Mouse (Mus musculus) lung, postnatal 4 days (tissue): Measurements from ENCODE around the gene Tmem176a.
"Not testable (repeated sequence)": the region's sequence is repeated elsewhere in the genome, so short reads cannot be mapped to it uniquely, and the experiment has no call there.

Experiments used
- DNase-seq, 2 experiments: peaks; one replicate each; pipeline ENCODE4 v3.0.0; 2021

Gene Tmem176a

DNA sequence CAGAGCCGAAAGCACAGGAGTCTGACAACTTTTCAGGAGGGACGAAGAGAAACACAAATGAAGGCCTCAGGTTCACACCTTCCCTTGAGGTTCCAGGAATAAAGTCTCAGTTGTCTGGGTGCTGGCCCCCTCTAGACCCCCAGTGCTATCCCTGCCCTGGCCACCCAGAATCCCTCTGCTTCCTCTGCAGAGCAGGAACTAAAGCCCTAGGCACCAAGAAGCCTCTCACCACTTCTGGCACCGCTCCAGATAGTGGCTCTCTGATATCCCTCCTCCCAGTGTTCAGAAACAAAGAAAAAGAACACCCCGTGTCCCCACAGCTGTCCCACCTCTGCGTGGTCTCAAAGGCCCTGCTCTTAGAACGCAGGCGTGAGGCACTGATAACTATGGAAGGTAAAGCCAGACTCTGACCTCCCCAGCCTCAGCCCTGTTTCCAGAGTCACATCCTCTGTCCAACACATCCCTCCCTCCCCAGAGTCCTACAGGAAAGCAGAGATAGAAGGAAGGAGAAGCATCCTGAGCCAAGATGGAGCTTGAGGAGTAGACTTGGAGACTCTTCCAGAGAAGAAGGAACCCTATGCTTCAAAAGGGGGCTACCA is at the start of gene Tmem176a:
TSS of gene Tmem176a (plus strand) at position 549 of the 599 bp plus-strand sequence.
- peak; percentile 68 to 70 for DNase-seq

DNA sequence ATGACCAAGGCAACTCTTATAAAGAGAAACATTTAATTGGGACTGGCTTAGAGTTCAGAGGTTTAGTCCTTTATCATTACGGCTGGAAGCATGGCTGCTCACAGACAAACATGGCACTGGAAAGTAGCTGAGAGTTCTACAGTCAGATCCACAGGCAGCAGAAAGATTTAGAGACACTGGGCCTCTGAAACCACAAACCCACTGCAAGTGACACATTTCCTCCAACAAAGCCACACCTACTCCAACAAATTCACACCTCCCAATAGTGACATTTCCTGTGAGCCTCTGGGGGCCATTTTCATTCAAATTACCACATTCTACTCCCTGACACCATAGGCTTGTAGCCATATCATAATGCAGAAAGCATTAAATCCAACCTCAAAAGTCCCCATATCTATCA is 38.8 kb upstream of the Tmem176a start:
- DNase-seq = no peak

DNA sequence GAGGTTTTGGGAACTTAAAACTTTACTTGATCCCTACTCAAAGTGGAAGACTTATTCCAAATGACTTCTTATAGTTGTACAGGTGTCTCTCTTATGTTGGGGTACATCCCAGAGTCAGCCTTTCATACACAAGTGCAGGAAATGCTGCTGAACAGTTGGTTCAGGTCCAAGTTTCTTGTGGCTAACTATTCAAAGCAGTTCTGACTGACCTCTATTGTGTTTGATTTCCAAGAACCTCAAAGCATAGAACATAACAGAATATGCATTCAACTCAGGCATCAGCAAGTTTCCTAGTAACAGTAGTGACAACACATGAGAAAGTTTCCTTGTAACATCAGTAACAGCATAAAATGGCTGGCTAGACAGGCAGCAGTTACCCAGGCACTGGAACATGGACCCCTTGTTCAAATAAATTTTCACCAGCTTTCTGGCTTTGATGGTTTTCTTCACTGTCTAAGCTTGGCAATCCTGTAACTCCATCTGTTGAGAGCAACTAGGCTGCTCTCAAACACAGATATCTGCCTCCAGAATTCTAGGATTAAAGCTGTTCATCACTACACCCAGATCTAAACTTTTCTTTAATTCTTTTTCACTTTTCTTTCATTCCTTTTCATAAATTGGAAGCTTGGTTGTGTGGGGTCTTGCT is 37.2 kb upstream of the Tmem176a start:
- no peak for DNase-seq

- no peak for DNase-seq
Observed at GRCm38 (mm10) chr6:48804346-48804745, 36.4 kb upstream of the Tmem176a start.

DNA sequence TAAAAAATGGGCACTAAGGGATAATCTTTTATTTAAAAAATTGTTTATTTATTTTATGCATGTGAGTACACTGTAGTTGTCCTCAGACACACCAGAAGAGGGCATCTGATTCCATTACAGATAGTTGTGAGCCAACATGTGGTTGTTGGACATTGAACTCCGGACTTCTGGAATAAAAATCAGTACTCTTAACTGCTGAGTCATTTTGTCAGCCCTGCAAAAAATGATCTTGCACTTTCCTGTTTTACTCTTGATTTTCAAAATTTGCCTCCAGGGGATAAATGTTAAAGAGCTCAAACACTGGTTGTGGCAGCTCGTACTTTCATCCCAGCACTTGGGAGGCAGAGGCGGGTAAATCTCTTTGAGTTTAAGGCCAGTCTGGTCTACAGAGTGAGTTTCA is 34.0 kb upstream of the Tmem176a start:
- no peak for DNase-seq

DNA sequence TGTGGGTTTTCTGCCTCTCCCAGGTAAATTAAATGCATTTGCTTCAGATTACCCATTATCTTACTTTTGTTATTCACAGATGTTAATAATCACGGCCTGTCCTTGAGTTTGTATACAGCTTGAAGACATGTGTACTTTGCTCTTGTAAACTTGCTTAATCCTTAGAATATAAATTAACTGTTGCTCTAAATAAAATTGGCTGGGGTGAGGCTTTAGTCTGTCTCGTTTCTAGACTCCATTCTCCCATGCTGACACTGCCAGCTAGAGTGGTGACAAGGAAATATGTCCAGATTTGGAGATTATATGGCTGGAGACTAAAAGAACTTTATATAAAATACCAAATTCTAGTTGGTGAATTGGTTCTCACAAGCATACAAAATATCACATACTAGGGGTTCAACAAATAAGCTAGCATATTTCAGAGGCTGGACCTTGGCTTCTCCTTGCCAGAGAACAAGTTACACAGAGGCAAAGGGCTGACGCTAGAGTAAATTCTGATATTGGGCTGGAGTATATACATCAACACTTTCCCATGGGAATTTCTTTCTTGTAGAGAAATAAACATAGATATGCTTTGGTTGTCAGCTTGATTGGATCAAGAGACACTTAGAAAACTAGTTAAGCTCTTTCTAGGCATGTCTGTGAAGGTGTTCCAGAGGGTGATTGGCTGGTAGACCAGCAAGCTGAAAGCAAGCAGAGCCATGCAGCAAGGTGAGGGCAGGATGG is 31.1 kb upstream of the Tmem176a start:
- no peak for DNase-seq

GRCm38 (mm10) chr6:48815013-48815412 is 25.7 kb upstream of the Tmem176a start:
- no peak for DNase-seq

DNA sequence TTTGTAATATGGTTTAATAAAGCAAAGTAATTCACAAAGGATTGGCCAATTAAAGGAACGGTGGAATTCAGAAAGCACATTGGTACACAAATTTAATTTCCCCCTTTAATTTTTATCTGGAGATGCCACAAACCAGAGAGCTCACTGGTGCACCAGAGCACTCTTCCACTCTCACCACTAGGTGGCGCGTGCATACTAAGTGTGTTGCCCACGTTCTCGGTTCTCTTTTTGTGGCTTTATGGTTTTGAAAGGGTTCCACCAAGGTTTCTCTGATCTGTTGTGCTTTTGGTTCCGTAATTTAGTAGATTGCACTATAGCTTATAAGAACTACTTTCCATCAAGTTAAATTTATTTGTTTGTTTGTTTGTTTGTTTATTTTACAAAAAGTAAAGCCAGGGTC is 22.9 kb upstream of the Tmem176a start:
- peak; percentile 72 to 84 for DNase-seq

- DNase-seq = not testable (repeated sequence)
Observed at GRCm38 (mm10) chr6:48821991-48822785, 18.5 kb upstream of the Tmem176a start.

- no peak for DNase-seq
Observed at GRCm38 (mm10) chr6:48825016-48825415, 15.7 kb upstream of the Tmem176a start.

- peak in 1 of 2 experiments; percentile 9 for DNase-seq
Observed at GRCm38 (mm10) chr6:48828976-48829375, 11.7 kb upstream of the Tmem176a start.

DNA sequence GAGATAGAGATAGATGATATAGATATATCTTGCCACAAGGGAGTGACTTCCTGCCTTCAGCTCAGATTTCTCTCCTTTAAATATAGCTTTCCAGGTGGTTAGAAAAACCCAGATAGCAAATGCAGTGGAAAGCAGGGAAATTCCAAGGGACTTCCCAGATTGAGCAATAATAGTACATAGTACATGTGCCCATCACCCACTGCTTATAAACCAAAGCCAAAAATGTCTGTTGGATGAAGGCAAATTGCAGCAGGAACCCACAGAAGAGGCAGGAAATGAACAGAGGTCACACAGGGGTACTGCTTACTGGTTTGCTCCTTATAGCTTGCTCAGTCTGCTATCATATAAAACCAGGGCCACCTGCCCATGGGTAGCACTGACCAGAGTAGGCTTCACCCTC is 11.1 kb upstream of the Tmem176a start:
- peak in 1 of 2 experiments; percentile 6 for DNase-seq

GRCm38 (mm10) chr6:48830241-48830640 is 10.5 kb upstream of the Tmem176a start:
- DNase-seq = peak in 1 of 2 experiments; percentile 4

DNA sequence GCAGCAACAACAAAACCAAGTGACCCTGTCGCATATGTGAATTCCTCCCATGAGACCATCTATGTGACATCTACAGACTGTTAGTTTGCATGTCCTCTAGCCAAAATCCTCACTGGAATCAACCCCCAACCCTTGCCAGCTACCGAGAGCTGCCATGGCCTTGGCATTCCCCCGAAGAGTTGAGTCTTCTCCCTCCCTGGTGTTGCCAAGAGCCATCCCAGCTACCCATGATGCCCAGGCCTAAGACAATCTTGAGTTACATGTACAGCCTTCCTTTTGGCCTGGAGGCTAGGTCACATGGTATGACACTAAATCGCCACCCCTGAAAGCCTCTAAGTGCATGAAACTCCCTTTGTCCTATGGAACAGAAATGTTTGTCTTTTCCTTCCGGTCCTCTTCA is 9.6 kb upstream of the Tmem176a start:
- DNase-seq = no peak

DNA sequence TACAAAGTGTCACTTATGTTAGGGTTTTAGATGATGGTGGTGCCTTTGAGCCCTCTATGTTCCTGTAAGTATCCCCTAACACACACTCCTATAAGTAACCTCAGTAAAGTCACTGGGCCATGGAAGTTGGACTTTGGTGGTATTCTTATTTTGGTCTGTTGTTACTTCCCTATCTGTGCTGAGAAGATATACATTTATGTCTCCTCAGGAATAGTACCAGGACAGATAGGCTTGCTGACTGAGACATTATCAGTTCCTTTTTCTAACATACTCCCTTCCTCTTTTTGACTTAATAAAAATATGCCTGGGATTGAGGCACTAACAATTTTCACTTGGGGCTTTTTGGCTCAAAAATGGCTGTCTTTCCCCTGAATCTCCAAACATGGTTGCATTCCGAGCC is 8.3 kb upstream of the Tmem176a start:
- DNase-seq = no peak

DNA sequence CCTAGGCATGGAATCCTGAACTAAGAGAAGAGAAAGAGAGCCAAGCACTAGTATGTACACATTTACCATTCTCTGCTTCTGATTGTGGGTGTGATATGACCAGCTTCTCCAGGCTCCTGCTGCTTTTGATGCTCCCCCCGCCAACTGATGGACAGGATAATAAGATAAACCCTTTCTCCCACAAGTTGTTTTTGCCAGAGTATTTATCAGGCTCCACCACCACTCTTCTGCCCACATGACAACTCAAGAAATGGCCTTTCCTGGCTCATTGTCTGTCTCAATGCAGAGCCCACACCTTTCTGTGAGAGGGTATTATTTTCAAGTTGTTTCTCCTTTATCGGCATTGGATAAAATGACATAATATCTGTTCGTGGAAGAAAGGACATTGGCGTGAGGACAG is 7.2 kb upstream of the Tmem176a start:
- no peak for DNase-seq

DNA sequence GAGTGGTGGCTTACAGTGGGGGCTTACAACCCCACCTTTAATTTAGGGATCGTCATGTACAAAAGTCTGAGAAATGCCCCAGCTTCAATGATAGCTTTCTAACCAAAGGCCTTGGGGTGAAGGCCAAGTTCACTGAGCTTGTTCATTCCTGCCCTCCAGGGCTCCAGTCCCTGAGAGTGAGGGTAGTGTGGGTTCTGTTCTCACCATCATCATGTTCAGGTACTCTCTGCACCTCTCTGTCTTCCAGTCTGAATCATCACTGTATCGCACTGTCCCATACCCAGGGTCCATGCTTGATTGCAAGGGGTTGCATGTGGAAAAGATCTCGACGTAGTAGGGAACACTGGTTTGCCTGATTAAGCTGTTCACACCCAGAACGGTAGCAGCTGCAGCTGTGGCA is 5.5 kb upstream of the Tmem176a start:
- no peak for DNase-seq

- no peak for DNase-seq
Observed at GRCm38 (mm10) chr6:48836146-48836545, 4.6 kb upstream of the Tmem176a start.

DNA sequence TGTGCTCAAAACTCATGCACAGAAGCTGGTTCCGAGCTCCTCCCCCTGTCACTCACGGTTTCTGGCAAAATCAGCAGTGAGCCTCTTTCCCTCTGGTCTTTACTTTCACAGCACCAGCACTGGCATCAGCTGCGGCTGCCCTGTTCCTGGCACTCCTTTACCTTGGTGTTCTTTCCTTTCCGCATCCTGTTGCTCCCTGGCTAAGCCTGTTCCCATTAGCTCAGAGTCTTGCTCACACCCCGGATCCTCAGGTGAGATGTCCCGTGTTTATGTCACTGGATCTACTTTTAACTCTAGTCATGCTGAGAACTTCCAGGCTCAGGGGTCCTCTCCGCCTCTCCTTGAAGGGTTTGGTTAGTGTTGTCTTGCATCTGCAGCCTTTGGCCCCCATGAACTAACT is 3.2 kb upstream of the Tmem176a start:
- no peak for DNase-seq

DNA sequence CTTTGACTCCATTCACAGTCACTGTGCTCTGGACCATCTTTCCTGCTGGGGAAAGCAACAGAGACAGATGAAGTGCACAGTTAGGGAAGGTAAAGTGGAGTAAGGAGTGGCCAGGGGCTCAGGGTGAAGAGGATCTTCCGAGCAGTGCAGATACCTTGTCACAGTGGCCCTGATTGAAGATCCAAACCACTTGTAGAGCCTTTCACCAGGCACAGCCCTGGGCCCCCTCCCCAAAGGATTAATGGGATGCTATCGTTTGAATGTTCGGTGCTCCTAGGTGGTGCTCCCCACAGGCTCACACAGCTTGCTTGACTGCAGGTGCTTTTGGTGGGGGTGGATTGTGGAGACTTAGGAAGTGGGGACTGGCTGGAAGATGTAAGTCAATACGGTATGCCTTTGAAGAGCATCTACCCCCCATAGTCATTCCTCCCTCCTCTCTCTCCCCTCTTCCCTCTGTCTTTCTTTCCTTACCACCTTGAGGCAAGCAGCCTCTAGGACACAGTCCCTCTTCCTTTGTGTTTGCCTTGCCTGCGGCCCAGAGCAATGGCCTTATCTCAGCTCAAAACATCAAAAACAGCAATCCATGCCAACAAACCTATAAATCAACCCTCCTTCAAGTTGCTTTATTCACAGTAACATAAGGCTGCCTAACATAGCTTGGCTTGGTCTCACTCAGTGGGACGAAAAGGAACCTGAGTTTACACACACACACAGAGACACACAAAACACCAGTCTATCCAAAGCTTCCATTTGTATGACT is 2.2 kb upstream of the Tmem176a start:
- DNase-seq = no peak

DNA sequence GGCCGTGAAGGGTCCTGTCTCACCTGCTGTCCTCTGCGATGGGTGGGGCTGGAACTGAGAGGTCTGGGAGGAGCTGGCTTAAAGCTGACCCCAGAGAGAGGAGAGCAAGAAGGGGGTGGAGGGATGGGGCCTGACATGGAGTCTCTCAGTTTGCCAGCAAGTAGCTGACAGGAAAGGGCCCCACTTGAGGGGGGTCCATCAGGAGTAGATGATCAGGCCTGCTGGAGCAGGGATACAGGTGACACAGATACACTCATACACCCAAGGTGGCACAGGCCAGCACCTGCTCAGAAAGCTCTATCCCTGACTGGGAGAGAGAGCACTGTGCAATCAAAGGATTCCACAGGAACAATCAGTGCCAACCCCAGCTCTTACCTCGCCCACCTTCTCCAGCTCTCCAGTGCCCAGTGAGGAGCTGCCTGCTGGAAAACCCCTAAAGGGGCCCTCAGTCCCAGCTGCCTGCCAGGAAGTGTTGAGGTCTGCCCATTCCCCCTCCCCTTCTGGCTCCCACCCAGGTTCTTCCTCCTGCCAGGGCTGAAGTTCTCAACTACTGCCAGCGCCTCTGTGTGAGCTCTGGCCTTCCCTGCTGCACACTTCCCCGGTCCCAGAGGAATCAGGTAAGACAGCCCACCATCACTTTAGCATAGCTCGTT is 380 bp downstream of the Tmem176a start, which contains the start of gene Tmem176b:
TSS of gene Tmem176b (minus strand) at position 524 of the 653 bp plus-strand sequence.
- peak; percentile 97 to 98 for DNase-seq
